Mouse (Mus musculus): ENCODE data around the gene Zfp944. TPM values are rescaled to one million over a fixed set of nuclear protein-coding genes. Genes with fewer than 3 reads are reported as not detected.

Zfp944 gene
- polyA plus RNA-seq, 1 experiment from 2014 or later, result 19.4 TPM

Other genes starting within 250 kb of the Zfp944 start
- 3.2 and 4.1 TPM in 2 replicates for gene Zfp947, start 195.2 kb downstream of the Zfp944 start, polyA plus RNA-seq (2014; fragmentation: Nextera tagmentation; extraction: Ambion mirVana)
- gene Zfp994, start 135.8 kb downstream of the Zfp944 start, polyA plus RNA-seq (2014; fragmentation: Nextera tagmentation; extraction: Ambion mirVana), result 3.3 and 5.1 TPM in 2 replicates
- 13.9 and 16.5 TPM in 2 replicates for gene CT030661.1, start 46.6 kb downstream of the Zfp944 start, polyA plus RNA-seq (2014; fragmentation: Nextera tagmentation; extraction: Ambion mirVana)
- gene Zfp758, start 53 bp upstream of the Zfp944 start, polyA plus RNA-seq (2014; fragmentation: Nextera tagmentation; extraction: Ambion mirVana), result 10.4 and 12.0 TPM in 2 replicates
- 25.1 and 29.7 TPM in 2 replicates for gene Zfp946, start 62.8 kb upstream of the Zfp944 start, polyA plus RNA-seq (2014; fragmentation: Nextera tagmentation; extraction: Ambion mirVana)
- not detected in 2 replicates for gene Vmn2r111, start 212.1 kb upstream of the Zfp944 start, polyA plus RNA-seq (2014; fragmentation: Nextera tagmentation; extraction: Ambion mirVana)
- gene Vmn2r112, start 239.6 kb upstream of the Zfp944 start, polyA plus RNA-seq (2014; fragmentation: Nextera tagmentation; extraction: Ambion mirVana), result not detected in 2 replicates